Mouse (Mus musculus): ENCODE results near the gene Necap1. TPM values are rescaled to one million over a fixed set of nuclear protein-coding genes. Genes with fewer than 3 reads are reported as not detected.

Necap1 gene
- polyA plus RNA-seq, 1 experiment, result 8.6 TPM

- Histone ChIP-seq H3K4me3 (ENCODE audit: low read depth, low read length) (no peak overlapping the region), H3K27ac (ENCODE audit: insufficient read depth, low read depth, low read length) (no peak overlapping the region), H3K4me1 (ENCODE audit: control insufficient read depth, insufficient read depth, insufficient read length, low read length) (peaks cover 18% of the 10 kb centered on the region; the same call in 1 of the 2 replicates), H3K27me3 (ENCODE audit: control insufficient read depth, insufficient read depth, low read length) (no peaks in the 10 kb centered on the region), H3K36me3 (ENCODE audit: control insufficient read depth, insufficient read depth, low read length) (peaks cover 54% of the 10 kb centered on the region)
- 94% methylated on average over 12 of the region's 12 CpGs for WGBS
- TF ChIP-seq POLR2A (IDR thresholded peaks at IDR 0.05; ENCODE audit: low read depth, low read length) (no peak), CTCF (IDR thresholded peaks at IDR 0.05; ENCODE audit: extremely low read depth, insufficient read length, insufficient replicate concordance, low read depth, low read length) (no peak)
Observed at GRCm38 (mm10) chr6:122881287-122881686, 7.0 kb downstream of the Necap1 start.

- Histone ChIP-seq H3K27ac (ENCODE audit: insufficient read depth, low read depth, low read length) (no peak overlapping the region), H3K27me3 (ENCODE audit: control insufficient read depth, insufficient read depth, low read length) (no peaks in the 10 kb centered on the region), H3K36me3 (ENCODE audit: control insufficient read depth, insufficient read depth, low read length) (peaks cover 74% of the 10 kb centered on the region), H3K4me1 (ENCODE audit: control insufficient read depth, insufficient read depth, insufficient read length, low read length) (peaks cover 12% of the 10 kb centered on the region; the same call in 1 of the 2 replicates), H3K4me3 (ENCODE audit: low read depth, low read length) (no peak overlapping the region)
- WGBS, result 89% methylated on average over 9 of the region's 9 CpGs
- TF ChIP-seq CTCF (IDR thresholded peaks at IDR 0.05; ENCODE audit: extremely low read depth, insufficient read length, insufficient replicate concordance, low read depth, low read length), result no peak
- TF ChIP-seq POLR2A (IDR thresholded peaks at IDR 0.05; ENCODE audit: low read depth, low read length), result no peak
Observed at GRCm38 (mm10) chr6:122883603-122884002, 9.3 kb downstream of the Necap1 start.

GRCm38 (mm10) chr6:122889599-122889998, 15.3 kb downstream of the Necap1 start:
- H3K27ac ChIP-seq (ENCODE audit: insufficient read depth, low read depth, low read length), result no peak overlapping the region
- H3K36me3 ChIP-seq (ENCODE audit: control insufficient read depth, insufficient read depth, low read length), result peaks cover 53% of the 10 kb centered on the region
- H3K4me3 ChIP-seq (ENCODE audit: low read depth, low read length), result no peak overlapping the region
- H3K27me3 ChIP-seq (ENCODE audit: control insufficient read depth, insufficient read depth, low read length), result no peaks in the 10 kb centered on the region
- WGBS, result 95% methylated on average over 2 of the region's 2 CpGs
- no peak for TF ChIP-seq CTCF (IDR thresholded peaks at IDR 0.05; ENCODE audit: extremely low read depth, insufficient read length, insufficient replicate concordance, low read depth, low read length)
- H3K4me1 ChIP-seq (ENCODE audit: control insufficient read depth, insufficient read depth, insufficient read length, low read length), result no peaks in the 10 kb centered on the region

GRCm38 (mm10) chr6:122892442-122893049, 18.3 kb downstream of the Necap1 start:
- TF ChIP-seq POLR2A (IDR thresholded peaks at IDR 0.05; ENCODE audit: low read depth, low read length) (no peak), CTCF (IDR thresholded peaks at IDR 0.05; ENCODE audit: extremely low read depth, insufficient read length, insufficient replicate concordance, low read depth, low read length) (peak; percentile 64; the same call in 1 of the 2 replicates)
- Histone ChIP-seq H3K27me3 (ENCODE audit: control insufficient read depth, insufficient read depth, low read length) (no peaks in the 10 kb centered on the region), H3K4me3 (ENCODE audit: low read depth, low read length) (no peak overlapping the region), H3K27ac (ENCODE audit: insufficient read depth, low read depth, low read length) (no peak overlapping the region), H3K4me1 (ENCODE audit: control insufficient read depth, insufficient read depth, insufficient read length, low read length) (no peaks in the 10 kb centered on the region), H3K36me3 (ENCODE audit: control insufficient read depth, insufficient read depth, low read length) (peaks cover 29% of the 10 kb centered on the region)
- WGBS, result 12% methylated on average over 2 of the region's 2 CpGs

- no peaks in the 10 kb centered on the region for H3K36me3 ChIP-seq (ENCODE audit: control insufficient read depth, insufficient read depth, low read length)
- H3K4me1 ChIP-seq (ENCODE audit: control insufficient read depth, insufficient read depth, insufficient read length, low read length), result no peaks in the 10 kb centered on the region
- no peaks in the 10 kb centered on the region for H3K27me3 ChIP-seq (ENCODE audit: control insufficient read depth, insufficient read depth, low read length)
- no peak overlapping the region for H3K4me3 ChIP-seq (ENCODE audit: low read depth, low read length)
- WGBS, result 31% methylated on average over 4 of the region's 4 CpGs
- no peak overlapping the region for H3K27ac ChIP-seq (ENCODE audit: insufficient read depth, low read depth, low read length)
- TF ChIP-seq CTCF (IDR thresholded peaks at IDR 0.05; ENCODE audit: extremely low read depth, insufficient read length, insufficient replicate concordance, low read depth, low read length) (no peak), POLR2A (IDR thresholded peaks at IDR 0.05; ENCODE audit: low read depth, low read length) (no peak)
Observed at GRCm38 (mm10) chr6:122919922-122920321, 45.6 kb downstream of the Necap1 start.

GRCm38 (mm10) chr6:122921451-122921850, 47.2 kb downstream of the Necap1 start, which contains the start of gene Clec4a1:
Gene Clec4a1 (plus strand): TSS chr6:122921848.
- no peak for TF ChIP-seq POLR2A (IDR thresholded peaks at IDR 0.05; ENCODE audit: low read depth, low read length)
- TF ChIP-seq CTCF (IDR thresholded peaks at IDR 0.05; ENCODE audit: extremely low read depth, insufficient read length, insufficient replicate concordance, low read depth, low read length), result no peak
- Histone ChIP-seq H3K36me3 (ENCODE audit: control insufficient read depth, insufficient read depth, low read length) (no peaks in the 10 kb centered on the region), H3K4me1 (ENCODE audit: control insufficient read depth, insufficient read depth, insufficient read length, low read length) (no peaks in the 10 kb centered on the region), H3K27me3 (ENCODE audit: control insufficient read depth, insufficient read depth, low read length) (no peaks in the 10 kb centered on the region), H3K4me3 (ENCODE audit: low read depth, low read length) (no peak within 1 kb of the TSS), H3K27ac (ENCODE audit: insufficient read depth, low read depth, low read length) (no peak within 1 kb of the TSS; the same call in 1 of the 2 replicates)
- 44% methylated on average over 4 of the region's 4 CpGs for WGBS

GRCm38 (mm10) chr6:122934845-122935244, 60.6 kb downstream of the Necap1 start:
- Histone ChIP-seq H3K36me3 (ENCODE audit: control insufficient read depth, insufficient read depth, low read length) (no peaks in the 10 kb centered on the region), H3K4me3 (ENCODE audit: low read depth, low read length) (no peak overlapping the region), H3K27me3 (ENCODE audit: control insufficient read depth, insufficient read depth, low read length) (no peaks in the 10 kb centered on the region), H3K27ac (ENCODE audit: insufficient read depth, low read depth, low read length) (no peak overlapping the region), H3K4me1 (ENCODE audit: control insufficient read depth, insufficient read depth, insufficient read length, low read length) (no peaks in the 10 kb centered on the region)
- TF ChIP-seq POLR2A (IDR thresholded peaks at IDR 0.05; ENCODE audit: low read depth, low read length) (no peak), CTCF (IDR thresholded peaks at IDR 0.05; ENCODE audit: extremely low read depth, insufficient read length, insufficient replicate concordance, low read depth, low read length) (no peak)
- WGBS, result 86% methylated on average over 3 of the region's 3 CpGs

Other genes starting within 250 kb of the Necap1 start
- gene Dppa3, start 248.1 kb upstream of the Necap1 start, polyA plus RNA-seq (2012; rRNA removed), result not detected in 2 replicates
- not detected in 2 replicates for gene Nanog, start 167.0 kb upstream of the Necap1 start, polyA plus RNA-seq (2012; rRNA removed)
- gene Slc2a3, start 72.8 kb upstream of the Necap1 start, polyA plus RNA-seq (2012; rRNA removed), result 1.0 and 1.3 TPM in 2 replicates
- 5.9 and 12.3 TPM in 2 replicates for gene Foxj2, start 54.6 kb upstream of the Necap1 start, polyA plus RNA-seq (2012; rRNA removed)
- gene C3ar1, start 18.3 kb upstream of the Necap1 start, polyA plus RNA-seq (2012; rRNA removed), result 1.2 and 1.8 TPM in 2 replicates
- 0.29 and 0.65 TPM in 2 replicates for gene Clec4a1, start 47.4 kb downstream of the Necap1 start, polyA plus RNA-seq (2012; rRNA removed)
- 0.08 and 0.27 TPM in 2 replicates for gene Clec4a3, start 78.0 kb downstream of the Necap1 start, polyA plus RNA-seq (2012; rRNA removed)
- not detected in 2 replicates for gene Clec4a4, start 115.9 kb downstream of the Necap1 start, polyA plus RNA-seq (2012; rRNA removed)
- gene Clec4b1, start 175.5 kb downstream of the Necap1 start, polyA plus RNA-seq (2012; rRNA removed), result 0.27 TPM in 1 of 2 replicates, not detected in the other
- gene Clec4a2, start 232.0 kb downstream of the Necap1 start, polyA plus RNA-seq (2012; rRNA removed), result 0.56 and 0.60 TPM in 2 replicates